Comparison of ENCODE assay signal across 31 mouse cellular contexts in the genomic region with DNA sequence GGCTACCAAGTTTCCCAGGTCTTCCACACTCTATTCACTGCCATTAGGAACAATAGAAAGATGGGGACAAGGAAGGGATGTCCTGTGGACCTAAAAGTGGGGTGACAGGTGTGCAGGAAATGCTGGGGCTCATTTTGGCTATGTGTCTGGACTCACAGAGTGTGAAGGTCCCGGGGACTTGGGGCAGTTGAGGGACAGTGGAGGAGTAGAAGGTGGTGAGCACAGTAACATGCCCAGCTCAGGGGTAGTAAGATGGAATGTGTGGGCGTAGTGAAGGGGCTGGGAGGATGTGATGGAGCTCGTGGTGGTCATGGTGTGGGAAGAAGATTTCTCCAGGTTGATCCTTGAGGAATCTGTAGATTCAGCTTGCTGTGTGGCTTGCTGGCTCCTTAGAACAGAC.
"Had no signal": no experiment of that assay in that cellular context is flagged by ENCODE, and none has a peak within 500 bp of the region (broad histone marks: within the 10 kb centered on the region; RNA-seq: fewer than 3 reads in every experiment).

No protein-coding gene starts in this region.

- H3K27me3 ChIP-seq: heart, embryonic 13.5 days; heart, embryonic 15.5 days; hindbrain, embryonic 12.5 days; hindbrain, embryonic 13.5 days; hindbrain, embryonic 15.5 days; intestine, embryonic 15.5 days; kidney, embryonic 15.5 days had no signal

- H3K4me3 ChIP-seq: heart, embryonic 13.5 days; heart, embryonic 15.5 days; hindbrain, embryonic 10.5 days; hindbrain, embryonic 12.5 days; hindbrain, embryonic 13.5 days; hindbrain, embryonic 15.5 days; intestine, embryonic 15.5 days; kidney, embryonic 15.5 days; layer of hippocampus, adult 2 months; left cerebral cortex, adult 2 months had no signal

- H3K4me2 ChIP-seq: heart, embryonic 13.5 days; heart, embryonic 15.5 days; hindbrain, embryonic 12.5 days; hindbrain, embryonic 13.5 days; hindbrain, embryonic 14.5 days; hindbrain, embryonic 15.5 days; intestine, embryonic 15.5 days; kidney, embryonic 15.5 days had no signal

- H3K4me1 ChIP-seq: heart, embryonic 13.5 days; hindbrain, embryonic 10.5 days; hindbrain, embryonic 12.5 days; hindbrain, embryonic 13.5 days; hindbrain, embryonic 15.5 days; intestine, embryonic 15.5 days; kidney, embryonic 15.5 days had no signal

- DNase-seq: heart, postnatal 14 days; heart, postnatal 4 days; kidney, adult 11 months; kidney, adult 18-20 months; kidney, adult 2 months; kidney, adult 8-10 months; kidney, adult 9 months; kidney, postnatal 10 days; kidney, postnatal 14 days; kidney, postnatal 25 days; kidney, postnatal 36 days; kidney, postnatal 4 days; layer of hippocampus, adult 9-11 months; layer of hippocampus, postnatal 36 days had no signal

- H3K9ac ChIP-seq: heart, embryonic 13.5 days; heart, embryonic 15.5 days; hindbrain, embryonic 12.5 days; hindbrain, embryonic 13.5 days; hindbrain, embryonic 14.5 days; hindbrain, embryonic 15.5 days; intestine, embryonic 15.5 days; kidney, embryonic 15.5 days had no signal

- H3K9me3 ChIP-seq: heart, embryonic 13.5 days; heart, embryonic 15.5 days; hindbrain, embryonic 10.5 days; hindbrain, embryonic 12.5 days; hindbrain, embryonic 13.5 days; hindbrain, embryonic 15.5 days; intestine, embryonic 15.5 days; kidney, embryonic 15.5 days had no signal

- ATAC-seq: hindbrain, embryonic 16.5 days; hindbrain, postnatal 0 days; inflammation-experienced regulatory T-cells, adult 6 months; intestine, embryonic 15.5 days; intestine, embryonic 16.5 days; intestine, postnatal 0 days had no signal

- H3K36me3 ChIP-seq: heart, embryonic 13.5 days; heart, embryonic 15.5 days; hindbrain, embryonic 10.5 days; hindbrain, embryonic 12.5 days; hindbrain, embryonic 13.5 days; hindbrain, embryonic 15.5 days; intestine, embryonic 15.5 days; kidney, embryonic 15.5 days had no signal

- H3K27ac ChIP-seq: heart, embryonic 13.5 days; heart, embryonic 15.5 days; hindbrain, embryonic 10.5 days; hindbrain, embryonic 12.5 days; hindbrain, embryonic 13.5 days; hindbrain, embryonic 14.5 days; hindbrain, embryonic 15.5 days; hindbrain, postnatal 0 days; intestine, embryonic 15.5 days; kidney, embryonic 15.5 days; kidney, postnatal 0 days; layer of hippocampus, adult 2 months; left cerebral cortex, adult 2 months had no signal
